Mouse (Mus musculus) ES-Bruce4 (cell line): Measurements from ENCODE around the gene Mgat3. TPM values are rescaled to one million over a fixed set of nuclear protein-coding genes. Genes with fewer than 3 reads are reported as not detected.

ENCODE experiments used
- H3K27ac ChIP-seq: 2 replicates; pipeline ENCODE4 v1.5.1; 2012; ENCODE audit warnings: low read length, inconsistent platforms; ENCODE audit not compliant: insufficient read depth
- H3K27me3 ChIP-seq: 2 replicates; pipeline ENCODE4 v1.6.1; 2012; ENCODE audit warnings: mild to moderate bottlenecking, low read length, inconsistent platforms; ENCODE audit not compliant: control insufficient read depth, poor library complexity, insufficient read depth, severe bottlenecking
- H3K36me3 ChIP-seq: 2 replicates; pipeline ENCODE4 v1.6.1; 2012; ENCODE audit warnings: inconsistent platforms, mild to moderate bottlenecking, low read length, moderate library complexity; ENCODE audit not compliant: control insufficient read depth, poor library complexity, insufficient read depth, severe bottlenecking
- H3K4me1 ChIP-seq: one replicate; pipeline ENCODE4 v1.8.1; 2011; ENCODE audit warnings: low read length; ENCODE audit not compliant: control insufficient read depth, insufficient read depth
- H3K4me3 ChIP-seq: 2 replicates; pipeline ENCODE4 v1.5.1; 2011; ENCODE audit warnings: low read depth, mild to moderate bottlenecking, low read length
- H3K9ac ChIP-seq: 2 replicates; pipeline ENCODE4 v1.6.1; 2012; ENCODE audit warnings: low read depth, mild to moderate bottlenecking, inconsistent platforms; ENCODE audit not compliant: poor library complexity, severe bottlenecking
- H3K9me3 ChIP-seq: replicated peaks from 2 replicates; pipeline ENCODE4 v1.6.1; 2012; ENCODE audit warnings: mild to moderate bottlenecking, low read length, inconsistent platforms; ENCODE audit not compliant: control insufficient read depth, poor library complexity, insufficient read depth, severe bottlenecking
- CTCF ChIP-seq: IDR thresholded peaks from one replicate; pipeline ENCODE4 v1.8.1; 2011; ENCODE audit warnings: low read depth, low read length
- EP300 ChIP-seq: IDR thresholded peaks from 2 replicates; pipeline ENCODE4 v1.6.1; 2011; ENCODE audit warnings: low read depth, low read length; ENCODE audit not compliant: insufficient read depth
- POLR2A ChIP-seq: IDR thresholded peaks from one replicate; pipeline ENCODE4 v1.8.1; 2011; ENCODE audit warnings: low read length; ENCODE audit not compliant: insufficient read depth
- polyA plus RNA-seq: library from polyadenylated mRNA; stranded (reverse); fragments of >200 nt; gene quantifications from 2 replicates; pipeline ENCODE4 v1.2.4, GENCODE M21; 2011; ENCODE audit warnings: low read depth; ENCODE audit not compliant: missing spikeins, insufficient read depth, insufficient read length

Mgat3 gene
- polyA plus RNA-seq, 1 experiment, result 6.2 TPM

- Histone ChIP-seq H3K27ac (no peak overlapping the region), H3K4me3 (no peak overlapping the region), H3K36me3 (no peaks in the 10 kb centered on the region), H3K9ac (no peak overlapping the region), H3K4me1 (peaks cover 5% of the 10 kb centered on the region), H3K9me3 (no peaks in the 10 kb centered on the region), H3K27me3 (no peaks in the 10 kb centered on the region)
- TF ChIP-seq CTCF (no peak), EP300 (no peak), POLR2A (no peak)
Observed at GRCm38 (mm10) chr15:80216480-80216820, 42.9 kb downstream of the Mgat3 start.

- H3K9me3 ChIP-seq, result no peaks in the 10 kb centered on the region
- H3K27me3 ChIP-seq, result no peaks in the 10 kb centered on the region
- H3K36me3 ChIP-seq, result no peaks in the 10 kb centered on the region
- H3K9ac ChIP-seq, result no peak overlapping the region
- TF ChIP-seq CTCF (no peak), POLR2A (no peak), EP300 (no peak)
- H3K27ac ChIP-seq, result no peak overlapping the region
- H3K4me3 ChIP-seq, result no peak overlapping the region
- peaks cover 5% of the 10 kb centered on the region for H3K4me1 ChIP-seq
Observed at GRCm38 (mm10) chr15:80217476-80217875, 44.0 kb downstream of the Mgat3 start.

GRCm38 (mm10) chr15:80219211-80219610 is 45.7 kb downstream of the Mgat3 start:
- Histone ChIP-seq H3K9ac (no peak overlapping the region), H3K27me3 (no peaks in the 10 kb centered on the region), H3K9me3 (no peaks in the 10 kb centered on the region), H3K27ac (peak overlapping the region; percentile 67), H3K4me3 (peak overlapping the region; percentile 62), H3K36me3 (no peaks in the 10 kb centered on the region), H3K4me1 (peaks cover 5% of the 10 kb centered on the region)
- TF ChIP-seq POLR2A (peak; percentile 8), EP300 (peak; percentile 97), CTCF (no peak)

GRCm38 (mm10) chr15:80219705-80220657 is 46.5 kb downstream of the Mgat3 start:
- TF ChIP-seq EP300, result no peak
- no peak for TF ChIP-seq POLR2A
- H3K4me1 ChIP-seq, result peaks cover 5% of the 10 kb centered on the region
- H3K36me3 ChIP-seq, result no peaks in the 10 kb centered on the region
- peak overlapping the region; percentile 46 for H3K4me3 ChIP-seq
- H3K9ac ChIP-seq, result no peak overlapping the region
- H3K27me3 ChIP-seq, result no peaks in the 10 kb centered on the region
- H3K9me3 ChIP-seq, result no peaks in the 10 kb centered on the region
- H3K27ac ChIP-seq, result peak overlapping the region; percentile 67

- TF ChIP-seq POLR2A (no peak), CTCF (peak; percentile 21)
- no peaks in the 10 kb centered on the region for H3K27me3 ChIP-seq
- H3K27ac ChIP-seq, result 0 out of 2 replicates have a peak overlapping the region, but pooled peaks have one; percentile 23
- no peak overlapping the region for H3K4me3 ChIP-seq
- H3K9ac ChIP-seq, result no peak overlapping the region
- peaks cover 5% of the 10 kb centered on the region for H3K4me1 ChIP-seq
- no peaks in the 10 kb centered on the region for H3K36me3 ChIP-seq
- H3K9me3 ChIP-seq, result no peaks in the 10 kb centered on the region
Observed at GRCm38 (mm10) chr15:80221031-80221430, 47.5 kb downstream of the Mgat3 start.

- TF ChIP-seq CTCF (no peak), POLR2A (no peak), EP300 (no peak)
- Histone ChIP-seq H3K4me1 (no peaks in the 10 kb centered on the region), H3K27me3 (no peaks in the 10 kb centered on the region), H3K9me3 (no peaks in the 10 kb centered on the region), H3K27ac (no peak overlapping the region), H3K9ac (no peak overlapping the region), H3K36me3 (no peaks in the 10 kb centered on the region), H3K4me3 (no peak overlapping the region)
Observed at GRCm38 (mm10) chr15:80223751-80224150, 50.2 kb downstream of the Mgat3 start.
